Mouse (Mus musculus) midbrain, embryonic 11.5 days (tissue): ENCODE measurements around the gene Nr2f6. TPM values are rescaled to one million over a fixed set of nuclear protein-coding genes. Genes with fewer than 3 reads are reported as not detected.

Experiments used
- ATAC-seq: fragments of 200-750 bp; cut with Nextera tagmentation; 2 replicates; pipeline ENCODE4 v1.8.0; 2017; ENCODE audit warnings: moderate TSS enrichment, moderate library complexity; ENCODE audit not compliant: low FRiP score
- DNase-seq: peaks from one replicate; pipeline ENCODE4 v3.0.0; 2015; ENCODE audit warnings: low spot score; ENCODE audit errors: missing footprints
- H3K27ac ChIP-seq: fragments of 300-500 bp; sonication (generic); 2 replicates; pipeline ENCODE4 v1.5.1; 2014; ENCODE audit warnings: low read depth, low read length
- H3K27me3 ChIP-seq: fragments of 300-500 bp; sonication (generic); 2 replicates; pipeline ENCODE4 v1.6.1; 2014; ENCODE audit warnings: mild to moderate bottlenecking, low read length, moderate library complexity, mixed read lengths; ENCODE audit not compliant: control insufficient read depth, insufficient read depth
- H3K36me3 ChIP-seq: fragments of 300-500 bp; sonication (generic); 2 replicates; pipeline ENCODE4 v1.6.1; 2014; ENCODE audit warnings: mild to moderate bottlenecking, low read length, moderate library complexity, mixed read lengths; ENCODE audit not compliant: control insufficient read depth, insufficient read depth
- H3K4me1 ChIP-seq: fragments of 300-500 bp; sonication (generic); 2 replicates; pipeline ENCODE4 v1.6.1; 2014; ENCODE audit warnings: low read length; ENCODE audit not compliant: control insufficient read depth, insufficient read depth
- H3K4me2 ChIP-seq: fragments of 300-500 bp; sonication (generic); 2 replicates; pipeline ENCODE4 v1.6.1; 2014; ENCODE audit warnings: mild to moderate bottlenecking, moderate library complexity
- H3K4me3 ChIP-seq: fragments of 300-500 bp; sonication (generic); 2 replicates; pipeline ENCODE4 v1.5.1; 2014; ENCODE audit warnings: low read depth, low read length
- H3K9ac ChIP-seq: fragments of 300-500 bp; sonication (generic); 2 replicates; pipeline ENCODE4 v1.6.1; 2014; ENCODE audit warnings: low read length
- H3K9me3 ChIP-seq: fragments of 300-500 bp; sonication (generic); 2 replicates; pipeline ENCODE4 v1.6.1; 2016; ENCODE audit warnings: low read length; ENCODE audit not compliant: control insufficient read depth
- WGBS: fragments of 180-500 bp; shearing (Covaris S2); extraction: QIAGEN DNeasy Blood & Tissue Kit; methylation state at CpG from one replicate; pipeline ENCODE4 v1.1.7; 2014; 5-methylcytosine and 5-hydroxymethylcytosine counted together
- polyA plus RNA-seq: library from polyadenylated mRNA; unstranded; fragments of >200 nt; fragmentation: Nextera tagmentation; extraction: Ambion mirVana; gene quantifications from 2 replicates; pipeline ENCODE4 v1.2.1, GENCODE M21; 2014

Nr2f6 gene
- polyA plus RNA-seq, 1 experiment from 2014 or later: 73.0 TPM

DNA sequence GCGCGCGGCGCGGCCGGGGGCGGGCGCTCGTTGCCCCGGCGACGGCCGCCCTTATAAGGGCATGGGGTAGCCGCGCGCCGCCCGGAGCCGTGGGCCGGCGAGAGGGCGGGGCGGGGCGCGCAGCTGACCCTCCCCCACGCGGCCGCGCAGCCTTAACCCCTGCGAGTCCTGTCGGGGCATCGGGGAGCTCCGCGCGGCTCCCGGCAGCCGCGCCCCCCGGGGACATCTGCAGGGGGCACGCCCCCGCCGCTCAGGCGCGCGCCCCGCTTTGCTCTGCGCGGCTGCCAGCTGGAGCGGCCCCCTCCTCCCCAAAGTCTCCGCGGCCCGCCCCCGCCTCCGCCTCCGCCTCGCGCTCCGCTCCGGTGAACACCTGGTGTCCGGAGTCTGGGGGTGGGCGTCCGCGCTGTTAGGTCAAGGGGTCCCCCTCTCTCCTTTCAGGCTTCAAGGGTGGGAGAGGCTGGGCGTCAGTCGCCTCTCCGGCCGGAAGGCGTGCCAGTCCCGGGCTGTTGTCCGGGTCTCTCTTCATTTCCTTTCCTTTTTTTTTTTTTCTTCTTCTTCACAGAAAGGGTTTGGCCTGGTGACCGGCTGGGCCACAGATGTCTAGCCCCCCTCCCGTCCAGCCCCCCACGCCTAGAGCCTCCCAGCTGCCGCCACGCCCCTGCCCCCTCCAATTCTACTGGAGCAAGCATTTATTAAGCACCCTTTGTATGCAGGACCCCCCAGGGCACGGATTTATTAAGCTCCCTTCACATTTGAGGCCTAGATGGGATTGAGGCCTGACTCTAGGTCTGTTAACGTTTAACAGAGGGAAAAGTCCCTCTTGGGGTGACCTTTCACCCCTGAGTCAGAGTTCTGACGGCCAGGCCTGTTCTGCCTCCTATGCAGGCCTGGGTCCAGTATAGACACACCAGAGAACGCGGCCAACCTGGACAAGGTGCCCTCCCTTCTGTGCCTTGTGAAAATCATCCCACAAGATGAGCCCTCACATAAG is 506 bp upstream of the Nr2f6 start:
- Histone ChIP-seq H3K27ac (peak overlapping the region; percentile 91), H3K36me3 (peaks cover 4% of the 10 kb centered on the region; the same call in 1 of the 2 replicates), H3K27me3 (no peaks in the 10 kb centered on the region), H3K4me1 (peaks cover 35% of the 10 kb centered on the region), H3K9ac (peak overlapping the region; percentile 90), H3K4me2 (peak overlapping the region; percentile 98), H3K9me3 (no peaks in the 10 kb centered on the region), H3K4me3 (peak overlapping the region; percentile 89)
- DNase-seq (peak; percentile 99), ATAC-seq (peak; percentile 88)
- under 1% methylated on average over 76 of the region's 80 CpGs for WGBS

GRCm38 (mm10) chr8:71380178-71381171 is 1.3 kb downstream of the Nr2f6 start:
- peak overlapping the region; percentile 89 for H3K4me3 ChIP-seq
- peak overlapping the region; percentile 90 for H3K9ac ChIP-seq
- H3K27me3 ChIP-seq: no peaks in the 10 kb centered on the region
- no peaks in the 10 kb centered on the region for H3K9me3 ChIP-seq
- H3K4me1 ChIP-seq: peaks cover 50% of the 10 kb centered on the region
- peak overlapping the region; percentile 98 for H3K4me2 ChIP-seq
- peaks cover 4% of the 10 kb centered on the region; the same call in 1 of the 2 replicates for H3K36me3 ChIP-seq
- DNase-seq (peak; percentile 93), ATAC-seq (no peak)
- under 1% methylated on average over 71 of the region's 72 CpGs for whole genome bisulfite sequencing
- H3K27ac ChIP-seq: peak overlapping the region; percentile 91

- WGBS: 4% methylated on average over 3 of the region's 3 CpGs
- ATAC-seq (no peak), DNase-seq (peak; percentile 87)
- Histone ChIP-seq H3K4me3 (peak overlapping the region; percentile 89), H3K27me3 (no peaks in the 10 kb centered on the region), H3K9ac (peak overlapping the region; percentile 90), H3K27ac (peak overlapping the region; percentile 63), H3K36me3 (peaks cover 4% of the 10 kb centered on the region; the same call in 1 of the 2 replicates), H3K4me1 (peaks cover 51% of the 10 kb centered on the region), H3K4me2 (peak overlapping the region; percentile 98), H3K9me3 (no peaks in the 10 kb centered on the region)
Observed at GRCm38 (mm10) chr8:71379512-71380075, 2.2 kb downstream of the Nr2f6 start.

- H3K4me3 ChIP-seq: peak overlapping the region; percentile 89
- peaks cover 4% of the 10 kb centered on the region; the same call in 1 of the 2 replicates for H3K36me3 ChIP-seq
- 16% methylated on average over 4 of the region's 4 CpGs for WGBS
- peak; percentile 87 for DNase-seq
- H3K27ac ChIP-seq: peak overlapping the region; percentile 63
- H3K9me3 ChIP-seq: no peaks in the 10 kb centered on the region
- peaks cover 51% of the 10 kb centered on the region for H3K4me1 ChIP-seq
- H3K9ac ChIP-seq: peak overlapping the region; percentile 90
- H3K27me3 ChIP-seq: no peaks in the 10 kb centered on the region
- H3K4me2 ChIP-seq: peak overlapping the region; percentile 98
- ATAC-seq: no peak
Observed at GRCm38 (mm10) chr8:71379008-71379407, 2.8 kb downstream of the Nr2f6 start.

GRCm38 (mm10) chr8:71376423-71377030 is 5.2 kb downstream of the Nr2f6 start:
- DNase-seq: no peak
- WGBS: 48% methylated on average over 8 of the region's 8 CpGs
- Histone ChIP-seq H3K27me3 (no peaks in the 10 kb centered on the region), H3K4me1 (peaks cover 41% of the 10 kb centered on the region), H3K4me2 (peak overlapping the region; percentile 45), H3K9ac (peak overlapping the region; percentile 39; the same call in 1 of the 2 replicates), H3K4me3 (no peak overlapping the region), H3K36me3 (peaks cover 4% of the 10 kb centered on the region; the same call in 1 of the 2 replicates), H3K9me3 (no peaks in the 10 kb centered on the region), H3K27ac (no peak overlapping the region)
- no peak for ATAC-seq

DNA sequence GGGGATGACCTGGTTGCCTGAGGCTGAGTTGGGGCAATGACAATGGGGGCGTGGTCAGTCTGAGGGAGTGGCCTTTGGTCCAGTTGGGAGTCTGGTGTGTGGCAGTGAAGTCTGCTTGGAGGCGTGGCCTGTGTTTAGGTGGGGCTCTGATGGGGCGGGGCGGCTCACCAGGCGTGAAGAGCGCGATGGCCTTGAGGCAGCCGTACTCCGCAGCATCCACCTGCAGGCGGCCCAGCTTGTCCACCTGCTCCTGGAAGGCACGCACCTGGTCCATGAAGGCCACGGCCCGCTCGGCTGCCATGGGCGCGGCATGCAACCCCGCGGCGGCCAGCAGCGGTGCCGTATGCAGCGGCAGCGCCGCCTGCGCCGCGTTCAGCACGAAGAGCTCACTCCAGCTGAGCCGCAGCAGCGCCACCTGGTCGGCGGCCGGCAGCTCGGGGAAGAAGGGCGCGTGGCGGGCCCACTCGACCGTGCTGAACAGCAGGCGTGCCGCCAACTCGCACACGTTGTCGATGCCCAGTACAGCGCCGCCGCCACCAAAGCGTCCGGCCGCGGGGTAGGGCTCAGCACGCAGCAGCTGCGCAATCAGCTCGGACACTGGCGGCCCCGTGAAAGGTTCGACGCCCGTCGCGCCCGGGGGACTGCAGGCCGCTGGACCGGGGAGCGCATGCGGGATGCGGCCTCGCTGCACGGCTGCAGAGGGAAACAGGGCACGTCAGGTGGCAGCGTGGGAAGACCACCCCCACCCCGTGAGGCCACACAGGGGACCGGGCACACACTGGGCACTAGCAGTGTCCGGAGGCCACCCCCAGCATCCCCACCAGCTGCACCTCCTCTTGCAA is 6.0 kb downstream of the Nr2f6 start:
- H3K36me3 ChIP-seq: peaks cover 4% of the 10 kb centered on the region; the same call in 1 of the 2 replicates
- peak overlapping the region; percentile 17 for H3K4me3 ChIP-seq

GRCm38 (mm10) chr8:71374616-71375206 is 7.0 kb downstream of the Nr2f6 start:
- DNase-seq (peak; percentile 87), ATAC-seq (no peak)
- WGBS: 75% methylated on average over 17 of the region's 17 CpGs
- H3K27ac ChIP-seq: no peak overlapping the region
- no peak overlapping the region for H3K9ac ChIP-seq
- H3K4me2 ChIP-seq: no peak overlapping the region
- H3K4me3 ChIP-seq: no peak overlapping the region
- H3K4me1 ChIP-seq: peaks cover 34% of the 10 kb centered on the region
- H3K27me3 ChIP-seq: no peaks in the 10 kb centered on the region
- H3K9me3 ChIP-seq: no peaks in the 10 kb centered on the region
- peaks cover 4% of the 10 kb centered on the region; the same call in 1 of the 2 replicates for H3K36me3 ChIP-seq

More for the DNA sequence above, 6.0 kb downstream of the Nr2f6 start:
- DNase-seq (peak; percentile 92), ATAC-seq (peak; percentile 12; the same call in 1 of the 2 replicates)
- 6% methylated on average over 74 of the region's 74 CpGs for WGBS
- Histone ChIP-seq H3K27ac (peak overlapping the region; percentile 55; the same call in 1 of the 2 replicates), H3K27me3 (no peaks in the 10 kb centered on the region), H3K9me3 (no peaks in the 10 kb centered on the region), H3K4me1 (peaks cover 41% of the 10 kb centered on the region), H3K4me2 (peak overlapping the region; percentile 45), H3K9ac (peak overlapping the region; percentile 39)
